Mouse (Mus musculus) intestine, postnatal 0 days (tissue): Measurements from ENCODE around the gene Vmn1r222. TPM values are rescaled to one million over a fixed set of nuclear protein-coding genes. Genes with fewer than 3 reads are reported as not detected.
"Not testable (repeated sequence)": the region's sequence is repeated elsewhere in the genome, so short reads cannot be mapped to it uniquely, and the experiment has no call there.

Experiments
- ATAC-seq: fragments of 200-750 bp; cut with Nextera tagmentation; 2 replicates; pipeline ENCODE4 v1.8.0; 2017; ENCODE audit warnings: mild to moderate bottlenecking, moderate TSS enrichment, moderate library complexity
- H3K27ac ChIP-seq: fragments of 300-500 bp; sonication (generic); 2 replicates; pipeline ENCODE4 v1.5.1; 2014; ENCODE audit warnings: mild to moderate bottlenecking, low read depth, low read length, moderate library complexity
- H3K27me3 ChIP-seq: fragments of 300-500 bp; sonication (generic); replicated peaks from 2 replicates; pipeline ENCODE4 v1.6.1; 2014; ENCODE audit warnings: low read length, mixed read lengths; ENCODE audit not compliant: control insufficient read depth, insufficient read depth
- H3K36me3 ChIP-seq: fragments of 300-500 bp; sonication (generic); 2 replicates; pipeline ENCODE4 v1.6.1; 2014; ENCODE audit warnings: mild to moderate bottlenecking, moderate library complexity; ENCODE audit not compliant: control insufficient read depth, insufficient read depth
- H3K4me1 ChIP-seq: fragments of 300-500 bp; sonication (generic); replicated peaks from 2 replicates; pipeline ENCODE4 v1.6.1; 2014; ENCODE audit warnings: antibody characterized with exemption, low read length, mixed read lengths; ENCODE audit not compliant: control insufficient read depth, insufficient read depth
- H3K4me2 ChIP-seq: fragments of 300-500 bp; sonication (generic); replicated peaks from 2 replicates; pipeline ENCODE4 v1.6.1; 2014; ENCODE audit warnings: low read depth, mild to moderate bottlenecking, moderate library complexity
- H3K4me3 ChIP-seq: fragments of 300-500 bp; sonication (generic); 2 replicates; pipeline ENCODE4 v1.5.1; 2014; ENCODE audit warnings: low read depth, low read length
- H3K9ac ChIP-seq: fragments of 300-500 bp; sonication (generic); 2 replicates; pipeline ENCODE4 v1.6.1; 2014; ENCODE audit warnings: mild to moderate bottlenecking, low read depth, low read length
- H3K9me3 ChIP-seq: fragments of 300-500 bp; sonication (generic); 2 replicates; pipeline ENCODE4 v1.6.1; 2016; ENCODE audit warnings: mixed run types; ENCODE audit not compliant: control insufficient read depth
- CTCF ChIP-seq: sonication (generic); IDR thresholded peaks from 2 replicates; pipeline ENCODE4 v1.5.1; 2016; ENCODE audit warnings: low read depth, mild to moderate bottlenecking, control low read depth, antibody characterized with exemption, moderate library complexity
- WGBS: fragments of 180-500 bp; shearing (Covaris S2); extraction: QIAGEN DNeasy Blood & Tissue Kit; methylation state at CpG from one replicate; pipeline ENCODE4 v1.1.7; 2014; 5-methylcytosine and 5-hydroxymethylcytosine counted together
- polyA plus RNA-seq: library from polyadenylated mRNA; unstranded; fragments of >200 nt; fragmentation: Nextera tagmentation; extraction: Ambion mirVana; gene quantifications from 2 replicates; pipeline ENCODE4 v1.2.1, GENCODE M21; 2015

The Vmn1r222 gene
- polyA plus RNA-seq, 1 experiment from 2014 or later = not detected

DNA sequence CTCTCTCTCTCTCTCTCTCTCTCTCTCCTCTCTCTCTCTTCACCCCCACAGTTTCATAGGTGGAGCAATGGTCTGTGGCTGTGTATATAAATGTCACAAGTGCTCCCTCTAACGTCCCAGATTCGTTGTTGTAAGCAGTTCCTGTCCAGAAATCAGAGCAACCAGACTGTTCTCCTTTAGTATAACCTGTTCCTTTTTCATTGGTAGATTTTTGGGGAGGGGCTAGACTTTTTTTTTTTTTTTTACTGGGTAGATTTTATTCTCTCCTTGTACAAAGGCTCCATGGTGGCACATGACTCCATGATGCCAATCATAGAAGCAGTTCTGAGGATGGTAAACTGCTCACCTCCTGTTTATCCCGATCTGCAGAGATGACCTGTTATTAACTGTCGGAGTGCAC lies 33.4 kb upstream of the Vmn1r222 start:
- H3K27ac ChIP-seq, H3K9ac ChIP-seq, H3K4me1 ChIP-seq, H3K4me3 ChIP-seq, H3K36me3 ChIP-seq, H3K9me3 ChIP-seq, H3K27me3 ChIP-seq, H3K4me2 ChIP-seq: not testable (repeated sequence)
- WGBS = 45% methylated on average over 4 of the region's 4 CpGs
- ATAC-seq = 0 out of 2 replicates have a peak, but pooled peaks have one; percentile 54
- peak; percentile 49 for TF ChIP-seq CTCF

DNA sequence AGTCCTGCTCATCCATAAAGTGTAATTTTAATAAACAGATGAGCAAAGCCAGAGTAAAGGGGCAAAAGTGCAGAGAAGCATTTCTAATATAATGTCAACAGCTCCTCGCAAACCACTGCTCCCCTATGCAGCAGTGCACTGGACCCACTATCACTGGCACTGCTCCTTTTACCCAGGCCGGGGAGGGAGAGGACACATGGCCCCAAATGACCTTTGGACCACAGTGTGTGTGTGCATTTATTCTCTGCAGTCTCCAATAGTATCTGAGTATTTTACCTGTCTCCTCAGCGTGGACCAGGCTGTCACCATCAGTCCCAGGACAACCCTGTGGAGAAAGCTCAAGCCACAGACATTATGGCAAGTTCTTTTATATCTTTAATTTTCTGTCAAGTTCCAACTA lies 32.9 kb upstream of the Vmn1r222 start:
- H3K4me1 ChIP-seq = not testable (repeated sequence)
- 42% methylated on average over 3 of the region's 3 CpGs for WGBS
- ATAC-seq = peak; percentile 59; the same call in 1 of the 2 replicates

DNA sequence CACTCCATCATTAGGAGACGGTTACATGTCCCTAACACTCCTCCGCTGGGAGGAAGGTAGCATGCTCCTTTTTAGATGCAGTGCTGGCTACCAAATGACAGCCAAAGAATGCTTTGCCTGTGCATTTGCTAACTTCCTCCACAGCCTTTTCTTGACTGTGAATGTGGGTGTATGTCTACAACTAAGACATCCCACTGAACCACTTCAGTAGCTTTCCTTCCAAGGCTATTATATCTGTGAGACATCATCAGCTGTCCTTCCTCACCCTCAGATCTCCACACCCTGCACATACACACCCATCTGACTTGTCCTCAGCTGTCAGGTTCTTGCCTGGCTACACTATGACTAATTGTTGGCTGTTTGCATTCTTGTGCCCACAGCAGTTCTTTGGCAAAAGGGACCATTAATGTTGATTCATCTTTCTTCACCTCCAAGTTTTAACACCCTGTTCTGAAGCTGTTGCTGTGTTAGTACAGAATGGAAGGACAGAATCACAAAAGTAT lies 22.9 kb upstream of the Vmn1r222 start:
- Histone ChIP-seq H3K27me3 (no peaks in the 10 kb centered on the region), H3K4me3 (no peak overlapping the region), H3K4me2 (no peak overlapping the region), H3K4me1 (no peaks in the 10 kb centered on the region), H3K36me3 (no peaks in the 10 kb centered on the region), H3K27ac (no peak overlapping the region), H3K9ac (no peak overlapping the region), H3K9me3 (no peaks in the 10 kb centered on the region)
- WGBS = 94% methylated on average over 2 of the region's 2 CpGs
- ATAC-seq = no peak
- TF ChIP-seq CTCF = no peak

More for the DNA sequence above, 32.9 kb upstream of the Vmn1r222 start:
- H3K36me3 ChIP-seq, H3K9me3 ChIP-seq, H3K27ac ChIP-seq, H3K27me3 ChIP-seq, H3K4me2 ChIP-seq, H3K9ac ChIP-seq, H3K4me3 ChIP-seq: not testable (repeated sequence)

DNA sequence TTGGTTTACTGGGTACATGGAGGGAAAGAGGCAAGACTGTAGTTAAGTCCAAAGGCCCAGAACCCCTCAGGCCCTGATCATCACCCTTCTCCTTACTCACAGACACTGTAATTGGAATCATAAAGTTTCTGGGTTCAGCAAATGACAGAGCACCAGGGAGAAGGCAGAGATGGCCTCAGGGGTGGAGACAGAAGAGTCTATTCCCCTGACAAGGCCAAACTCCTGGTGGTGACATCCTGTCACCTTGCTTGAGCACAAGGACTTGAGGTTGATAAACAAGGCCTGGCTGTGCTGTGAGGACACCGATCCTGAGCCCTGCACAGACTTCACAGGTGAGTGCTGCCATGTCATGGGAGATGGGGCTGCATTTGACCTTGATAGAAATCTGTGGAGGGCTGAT lies 11.1 kb upstream of the Vmn1r222 start, which contains the start of gene Vmn1r223:
Gene Vmn1r223, plus strand, starts transcription at position 301 of the 400 bp plus-strand sequence.
- H3K9ac ChIP-seq, ATAC-seq, H3K9me3 ChIP-seq, H3K4me3 ChIP-seq, H3K4me2 ChIP-seq, H3K4me1 ChIP-seq, H3K27me3 ChIP-seq, H3K36me3 ChIP-seq, H3K27ac ChIP-seq: not testable (repeated sequence)
- WGBS = 81% methylated on average over 1 of the region's 1 CpGs

DNA sequence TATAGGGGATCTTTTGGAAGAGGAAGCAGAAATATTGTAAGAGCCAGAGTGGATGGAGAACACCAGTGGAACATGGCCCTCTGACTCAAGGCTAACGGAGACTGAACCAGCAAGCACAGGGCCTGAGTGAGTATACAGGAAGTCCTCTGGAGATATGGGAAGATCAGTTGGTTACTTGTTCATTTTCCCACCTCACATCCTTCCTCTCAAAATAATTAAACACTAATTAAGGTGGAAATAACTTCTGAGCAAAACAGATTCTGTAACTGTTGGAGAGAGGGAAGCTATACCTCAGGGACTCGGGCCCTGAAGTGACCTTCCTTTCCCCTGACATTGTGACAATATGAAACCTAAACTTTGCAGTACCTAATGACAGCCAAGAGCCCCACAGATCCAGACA lies 21.9 kb downstream of the Vmn1r222 start, which contains the start of gene Vmn1r221:
Gene Vmn1r221, plus strand, starts transcription at position 301 of the 400 bp plus-strand sequence.
- H3K9ac ChIP-seq, H3K9me3 ChIP-seq, H3K27me3 ChIP-seq, ATAC-seq, H3K36me3 ChIP-seq, H3K4me2 ChIP-seq, H3K4me1 ChIP-seq, H3K4me3 ChIP-seq, H3K27ac ChIP-seq: not testable (repeated sequence)
- WGBS = 84% methylated on average over 2 of the region's 2 CpGs

DNA sequence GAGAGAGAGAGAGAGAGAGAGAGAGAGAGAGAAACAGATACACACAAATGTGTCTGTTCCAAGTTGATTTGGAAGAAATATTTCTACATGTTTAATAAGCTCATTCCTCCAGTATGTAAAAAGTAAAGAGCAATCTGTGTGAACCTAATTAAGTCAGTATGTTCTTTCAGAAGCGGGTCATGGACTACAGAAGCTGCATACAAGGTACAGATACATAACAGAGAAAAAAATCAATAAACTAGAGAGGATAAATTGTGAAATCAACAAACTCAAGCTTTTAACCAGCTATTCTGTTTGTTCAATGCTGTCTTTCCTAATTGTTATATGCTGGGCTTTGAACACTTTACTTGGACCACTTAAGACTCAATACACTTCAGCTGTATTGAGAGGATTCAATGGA lies 31.9 kb downstream of the Vmn1r222 start:
- not testable (repeated sequence) for H3K36me3 ChIP-seq, H3K9ac ChIP-seq, H3K27ac ChIP-seq, H3K4me2 ChIP-seq, ATAC-seq, H3K9me3 ChIP-seq, H3K4me1 ChIP-seq, H3K27me3 ChIP-seq, H3K4me3 ChIP-seq
- WGBS = 70% methylated on average over 1 of the region's 1 CpGs

DNA sequence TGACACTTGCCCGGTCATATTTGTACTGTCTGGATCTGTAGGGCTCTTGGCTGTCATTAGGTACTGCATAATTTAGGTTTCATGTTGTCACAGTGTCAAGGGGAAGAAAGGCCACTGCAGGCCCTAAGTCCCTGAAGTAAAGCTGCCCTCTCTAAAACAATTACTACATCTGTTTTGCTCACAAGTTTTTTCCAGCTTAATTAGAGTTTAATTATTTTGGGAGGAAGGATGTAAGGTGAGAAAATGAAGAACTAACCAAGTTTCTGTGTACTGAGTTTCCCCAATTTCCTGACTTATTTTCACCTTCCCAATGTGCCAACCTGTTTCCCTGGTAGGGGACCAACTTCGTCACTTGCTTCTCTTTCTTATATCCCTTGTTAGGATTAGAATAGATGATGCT lies 47.9 kb downstream of the Vmn1r222 start, which contains the start of gene Vmn1r220:
Gene Vmn1r220, minus strand, starts transcription at position 101 of the 400 bp plus-strand sequence.
- TF ChIP-seq CTCF = no peak
- Histone ChIP-seq H3K27ac (no peak within 1 kb of the TSS), H3K4me2 (no peak within 1 kb of the TSS), H3K27me3 (no peaks in the 10 kb centered on the region), H3K9me3 (no peaks in the 10 kb centered on the region), H3K36me3 (no peaks in the 10 kb centered on the region), H3K4me3 (no peak within 1 kb of the TSS), H3K9ac (no peak within 1 kb of the TSS), H3K4me1 (no peaks in the 10 kb centered on the region)
- no peak for ATAC-seq
- WGBS = 85% methylated on average over 2 of the region's 2 CpGs

Other genes with a start within 250 kb of the Vmn1r222 start
- gene Vmn1r213, start 228.3 kb downstream of the Vmn1r222 start, polyA plus RNA-seq = not detected in 2 replicates
- gene Vmn1r214, start 205.5 kb downstream of the Vmn1r222 start, polyA plus RNA-seq = not detected in 2 replicates
- gene Vmn1r215, start 167.9 kb downstream of the Vmn1r222 start, polyA plus RNA-seq = not detected in 2 replicates
- gene Vmn1r217, start 117.7 kb downstream of the Vmn1r222 start, polyA plus RNA-seq = not detected in 2 replicates
- not detected in 2 replicates for gene Vmn1r218, start 102.8 kb downstream of the Vmn1r222 start, polyA plus RNA-seq
- 0.01 and 0.03 TPM in 2 replicates for gene Vmn1r219, start 76.6 kb downstream of the Vmn1r222 start, polyA plus RNA-seq
- not detected in 2 replicates for gene Vmn1r220, start 48.0 kb downstream of the Vmn1r222 start, polyA plus RNA-seq
- gene Vmn1r221, start 21.8 kb downstream of the Vmn1r222 start, polyA plus RNA-seq = not detected in 2 replicates
- gene Vmn1r223, start 11.2 kb upstream of the Vmn1r222 start, polyA plus RNA-seq = not detected in 2 replicates
- gene Zfp322a, start 133.3 kb upstream of the Vmn1r222 start, polyA plus RNA-seq = 15.6 and 17.2 TPM in 2 replicates
- gene Abt1, start 187.9 kb upstream of the Vmn1r222 start, polyA plus RNA-seq = 5.1 and 5.6 TPM in 2 replicates
- not detected in 2 replicates for gene Btn1a1, start 230.0 kb upstream of the Vmn1r222 start, polyA plus RNA-seq